Mouse (Mus musculus) heart, postnatal 0 days (tissue): Measurements from ENCODE around the gene Slc25a33.

ENCODE experiments used
- CTCF ChIP-seq: IDR thresholded peaks from 2 replicates; pipeline ENCODE4 v1.5.1; 2016; ENCODE audit warnings: antibody characterized with exemption, control low read depth, low read depth
- EP300 ChIP-seq: IDR thresholded peaks from 2 replicates; pipeline ENCODE4 v1.6.1; 2016; ENCODE audit warnings: antibody characterized with exemption, low read depth

- TF ChIP-seq CTCF (no peak), EP300 (no peak)
Observed at GRCm38 (mm10) chr4:149739478-149739877, 34.6 kb downstream of the Slc25a33 start.
